Mouse (Mus musculus): ENCODE measurements around the gene Rpl35a. TPM values are rescaled to one million over a fixed set of nuclear protein-coding genes. Genes with fewer than 3 reads are reported as not detected.

Gene Rpl35a
- polyA plus RNA-seq, 1 experiment from 2014 or later: 670 TPM

GRCm38 (mm10) chr16:33024456-33025104 is 31.7 kb upstream of the Rpl35a start:
- H3K4me1 ChIP-seq (ENCODE audit: insufficient read depth, low read depth, low read length): no peaks in the 10 kb centered on the region
- H3K9me3 ChIP-seq (ENCODE audit: low read length): no peaks in the 10 kb centered on the region
- no peak overlapping the region for H3K4me2 ChIP-seq (replicated peaks; ENCODE audit: low read depth, low read length)
- no peaks in the 10 kb centered on the region for H3K27me3 ChIP-seq (replicated peaks; ENCODE audit: insufficient read depth, low read length)
- no peak overlapping the region for H3K9ac ChIP-seq (replicated peaks; ENCODE audit: low read depth)
- H3K27ac ChIP-seq (ENCODE audit: low read length): no peak overlapping the region
- no peaks in the 10 kb centered on the region for H3K36me3 ChIP-seq (ENCODE audit: insufficient read depth, low read length)
- no peak overlapping the region for H3K4me3 ChIP-seq (ENCODE audit: low read depth, low read length)
- 65% methylated on average over 8 of the region's 8 CpGs for WGBS
- DNase-seq (ENCODE audit: low spot score) (peak; percentile 57), ATAC-seq (peak; percentile 61)
- TF ChIP-seq CTCF (IDR thresholded peaks at IDR 0.05) (peak; percentile 31), EP300 (IDR thresholded peaks at IDR 0.05) (no peak)

- Histone ChIP-seq H3K9ac (replicated peaks; ENCODE audit: low read depth) (no peak overlapping the region), H3K4me2 (replicated peaks; ENCODE audit: low read depth, low read length) (no peak overlapping the region), H3K4me1 (ENCODE audit: insufficient read depth, low read depth, low read length) (no peaks in the 10 kb centered on the region), H3K9me3 (ENCODE audit: low read length) (no peaks in the 10 kb centered on the region), H3K4me3 (ENCODE audit: low read depth, low read length) (no peak overlapping the region), H3K36me3 (ENCODE audit: insufficient read depth, low read length) (no peaks in the 10 kb centered on the region), H3K27me3 (replicated peaks; ENCODE audit: insufficient read depth, low read length) (no peaks in the 10 kb centered on the region), H3K27ac (ENCODE audit: low read length) (no peak overlapping the region)
- DNase-seq (ENCODE audit: low spot score) (no peak), ATAC-seq (no peak)
- WGBS: 82% methylated on average over 7 of the region's 7 CpGs
- no peak for TF ChIP-seq EP300 (IDR thresholded peaks at IDR 0.05)
- no peak for TF ChIP-seq CTCF (IDR thresholded peaks at IDR 0.05)
Measured at GRCm38 (mm10) chr16:33026357-33026756, 29.9 kb upstream of the Rpl35a start.

- Histone ChIP-seq H3K4me1 (ENCODE audit: insufficient read depth, low read depth, low read length) (no peaks in the 10 kb centered on the region), H3K9me3 (ENCODE audit: low read length) (no peaks in the 10 kb centered on the region), H3K27me3 (replicated peaks; ENCODE audit: insufficient read depth, low read length) (no peaks in the 10 kb centered on the region), H3K9ac (replicated peaks; ENCODE audit: low read depth) (no peak overlapping the region), H3K27ac (ENCODE audit: low read length) (no peak overlapping the region), H3K4me3 (ENCODE audit: low read depth, low read length) (no peak overlapping the region), H3K36me3 (ENCODE audit: insufficient read depth, low read length) (no peaks in the 10 kb centered on the region), H3K4me2 (replicated peaks; ENCODE audit: low read depth, low read length) (no peak overlapping the region)
- TF ChIP-seq EP300 (IDR thresholded peaks at IDR 0.05) (no peak), CTCF (IDR thresholded peaks at IDR 0.05) (no peak)
- ATAC-seq (peak; percentile 60; the same call in 1 of the 2 replicates), DNase-seq (ENCODE audit: low spot score) (peak; percentile 48)
- 53% methylated on average over 4 of the region's 4 CpGs for WGBS
Measured at GRCm38 (mm10) chr16:33036006-33036405, 20.2 kb upstream of the Rpl35a start.

GRCm38 (mm10) chr16:33042682-33043081 is 13.6 kb upstream of the Rpl35a start:
- ATAC-seq (no peak), DNase-seq (ENCODE audit: low spot score) (no peak)
- Histone ChIP-seq H3K27ac (ENCODE audit: low read length) (no peak overlapping the region), H3K9ac (replicated peaks; ENCODE audit: low read depth) (no peak overlapping the region), H3K4me3 (ENCODE audit: low read depth, low read length) (no peak overlapping the region), H3K9me3 (ENCODE audit: low read length) (no peaks in the 10 kb centered on the region), H3K4me2 (replicated peaks; ENCODE audit: low read depth, low read length) (no peak overlapping the region), H3K36me3 (ENCODE audit: insufficient read depth, low read length) (no peaks in the 10 kb centered on the region), H3K27me3 (replicated peaks; ENCODE audit: insufficient read depth, low read length) (no peaks in the 10 kb centered on the region), H3K4me1 (ENCODE audit: insufficient read depth, low read depth, low read length) (no peaks in the 10 kb centered on the region)
- WGBS: 41% methylated on average over 1 of the region's 1 CpGs
- TF ChIP-seq EP300 (IDR thresholded peaks at IDR 0.05) (no peak), CTCF (IDR thresholded peaks at IDR 0.05) (no peak)

- ATAC-seq: peak; percentile 44; the same call in 1 of the 2 replicates
- Histone ChIP-seq H3K9me3 (ENCODE audit: low read length) (no peaks in the 10 kb centered on the region), H3K4me1 (ENCODE audit: insufficient read depth, low read depth, low read length) (no peaks in the 10 kb centered on the region), H3K4me3 (ENCODE audit: low read depth, low read length) (no peak overlapping the region), H3K27ac (ENCODE audit: low read length) (no peak overlapping the region), H3K36me3 (ENCODE audit: insufficient read depth, low read length) (no peaks in the 10 kb centered on the region), H3K9ac (replicated peaks; ENCODE audit: low read depth) (no peak overlapping the region), H3K27me3 (replicated peaks; ENCODE audit: insufficient read depth, low read length) (no peaks in the 10 kb centered on the region), H3K4me2 (replicated peaks; ENCODE audit: low read depth, low read length) (no peak overlapping the region)
- no peak for TF ChIP-seq EP300 (IDR thresholded peaks at IDR 0.05)
- TF ChIP-seq CTCF (IDR thresholded peaks at IDR 0.05): no peak
- DNase-seq (ENCODE audit: low spot score): peak; percentile 22
- 58% methylated on average over 2 of the region's 2 CpGs for WGBS
Measured at GRCm38 (mm10) chr16:33043268-33043667, 13.0 kb upstream of the Rpl35a start.

- TF ChIP-seq EP300 (IDR thresholded peaks at IDR 0.05) (no peak), CTCF (IDR thresholded peaks at IDR 0.05) (no peak)
- Histone ChIP-seq H3K9me3 (ENCODE audit: low read length) (no peaks in the 10 kb centered on the region), H3K4me3 (ENCODE audit: low read depth, low read length) (no peak overlapping the region), H3K27ac (ENCODE audit: low read length) (no peak overlapping the region), H3K4me1 (ENCODE audit: insufficient read depth, low read depth, low read length) (no peaks in the 10 kb centered on the region), H3K4me2 (replicated peaks; ENCODE audit: low read depth, low read length) (no peak overlapping the region), H3K36me3 (ENCODE audit: insufficient read depth, low read length) (no peaks in the 10 kb centered on the region), H3K27me3 (replicated peaks; ENCODE audit: insufficient read depth, low read length) (no peaks in the 10 kb centered on the region), H3K9ac (replicated peaks; ENCODE audit: low read depth) (no peak overlapping the region)
- ATAC-seq: no peak
- 97% methylated on average over 1 of the region's 1 CpGs for WGBS
- no peak for DNase-seq (ENCODE audit: low spot score)
Measured at GRCm38 (mm10) chr16:33048004-33048403, 8.2 kb upstream of the Rpl35a start.
